Mouse (Mus musculus) gastrocnemius, adult 18-20 months (tissue): Measurements from ENCODE around the gene Vav2. TPM values are rescaled to one million over a fixed set of nuclear protein-coding genes. Genes with fewer than 3 reads are reported as not detected.

Experiments used
- DNase-seq: peaks from one replicate; pipeline ENCODE4 v3.0.0; 2021; ENCODE audit warnings: low spot score
- total RNA-seq, 2 experiments: library from RNA; stranded (reverse); gene quantifications; 2 replicates each; pipeline ENCODE4 v1.2.3; 2021

Vav2 gene
- total RNA-seq, 2 experiments from 2014 or later = 1.9 to 3.1 TPM

GRCm38 (mm10) chr2:27441767-27442707, 15.2 kb upstream of the Vav2 start, which contains the start of gene Brd3os:
Gene Brd3os, plus strand, starts transcription at chr2:27442324.
- peak; percentile 97 for DNase-seq

GRCm38 (mm10) chr2:27438281-27438680, 11.4 kb upstream of the Vav2 start:
- DNase-seq = no peak

GRCm38 (mm10) chr2:27437876-27438275, 11.0 kb upstream of the Vav2 start:
- no peak for DNase-seq

- no peak for DNase-seq
Observed at GRCm38 (mm10) chr2:27432599-27432998, 5.8 kb upstream of the Vav2 start.

- no peak for DNase-seq
Observed at GRCm38 (mm10) chr2:27430621-27431020, 3.8 kb upstream of the Vav2 start.

- DNase-seq = peak; percentile 86
Observed at GRCm38 (mm10) chr2:27428071-27428470, 1.2 kb upstream of the Vav2 start.

GRCm38 (mm10) chr2:27426406-27426854, 403 bp downstream of the Vav2 start:
- DNase-seq = peak; percentile 40

GRCm38 (mm10) chr2:27425751-27426405, 955 bp downstream of the Vav2 start:
- DNase-seq = no peak

- DNase-seq = no peak
Observed at GRCm38 (mm10) chr2:27425161-27425611, 1.6 kb downstream of the Vav2 start.

GRCm38 (mm10) chr2:27423596-27423995, 3.2 kb downstream of the Vav2 start:
- DNase-seq = no peak

- DNase-seq = no peak
Observed at GRCm38 (mm10) chr2:27421293-27422068, 5.4 kb downstream of the Vav2 start.

GRCm38 (mm10) chr2:27418577-27419070, 8.2 kb downstream of the Vav2 start:
- DNase-seq = no peak

- no peak for DNase-seq
Observed at GRCm38 (mm10) chr2:27417648-27418153, 9.1 kb downstream of the Vav2 start.

GRCm38 (mm10) chr2:27416425-27416824, 10.4 kb downstream of the Vav2 start:
- peak; percentile 43 for DNase-seq

GRCm38 (mm10) chr2:27415060-27415783, 11.6 kb downstream of the Vav2 start:
- no peak for DNase-seq

GRCm38 (mm10) chr2:27413936-27414657, 12.7 kb downstream of the Vav2 start:
- DNase-seq = no peak

GRCm38 (mm10) chr2:27413582-27413935, 13.3 kb downstream of the Vav2 start:
- no peak for DNase-seq

- DNase-seq = no peak
Observed at GRCm38 (mm10) chr2:27412245-27412800, 14.5 kb downstream of the Vav2 start.

GRCm38 (mm10) chr2:27411688-27412174, 15.1 kb downstream of the Vav2 start:
- no peak for DNase-seq
